Mouse (Mus musculus) lung, embryonic 15.5 days (tissue): ENCODE results near the gene Dupd1. TPM values are rescaled to one million over a fixed set of nuclear protein-coding genes. Genes with fewer than 3 reads are reported as not detected.

Experiments used
- ATAC-seq: fragments of 200-750 bp; cut with Nextera tagmentation; 2 replicates; pipeline ENCODE4 v1.8.0; 2017; ENCODE audit warnings: moderate number of reproducible peaks, borderline replicate concordance; ENCODE audit not compliant: low FRiP score, low TSS enrichment; ENCODE audit errors: extremely low read depth
- H3K27ac ChIP-seq: fragments of 300-500 bp; sonication (generic); 2 replicates; pipeline ENCODE4 v1.5.1; 2015; ENCODE audit warnings: moderate library complexity, mild to moderate bottlenecking, inconsistent platforms
- H3K27me3 ChIP-seq: fragments of 300-500 bp; sonication (generic); 2 replicates; pipeline ENCODE4 v1.6.1; 2015; ENCODE audit warnings: inconsistent platforms
- H3K36me3 ChIP-seq: fragments of 300-500 bp; sonication (generic); 2 replicates; pipeline ENCODE4 v1.6.1; 2015; ENCODE audit warnings: inconsistent platforms
- H3K4me1 ChIP-seq: fragments of 300-500 bp; sonication (generic); 2 replicates; pipeline ENCODE4 v1.6.1; 2015; ENCODE audit warnings: inconsistent platforms
- H3K4me2 ChIP-seq: fragments of 300-500 bp; sonication (generic); 2 replicates; pipeline ENCODE4 v1.6.1; 2015; ENCODE audit warnings: inconsistent platforms, mild to moderate bottlenecking, moderate library complexity
- H3K4me3 ChIP-seq: fragments of 300-500 bp; sonication (generic); 2 replicates; pipeline ENCODE4 v1.5.1; 2015; ENCODE audit warnings: mild to moderate bottlenecking, inconsistent platforms
- H3K9ac ChIP-seq: fragments of 300-500 bp; sonication (generic); 2 replicates; pipeline ENCODE4 v1.6.1; 2015; ENCODE audit warnings: inconsistent platforms
- H3K9me3 ChIP-seq: fragments of 300-500 bp; sonication (generic); 2 replicates; pipeline ENCODE4 v1.6.1; 2016; ENCODE audit warnings: inconsistent platforms
- WGBS: fragments of 180-500 bp; shearing (Covaris S2); methylation state at CpG from one replicate; pipeline ENCODE4 v1.1.7; 2015; 5-methylcytosine and 5-hydroxymethylcytosine counted together
- polyA plus RNA-seq: library from polyadenylated mRNA; unstranded; fragments of >200 nt; fragmentation: Nextera tagmentation; extraction: Ambion mirVana; gene quantifications from 2 replicates; pipeline ENCODE4 v1.2.1, GENCODE M21; 2015

Gene Dupd1
- polyA plus RNA-seq: not detected in 2 replicates

GRCm38 (mm10) chr14:21714486-21714885 lies at the start of gene Dupd1:
Gene Dupd1 (minus strand): TSS chr14:21714576.
- H3K4me1 ChIP-seq: peaks cover 8% of the 10 kb centered on the region
- H3K4me3 ChIP-seq: no peak within 1 kb of the TSS
- ATAC-seq: no peak
- WGBS: 62% methylated on average over 5 of the region's 5 CpGs
- H3K9me3 ChIP-seq: no peaks in the 10 kb centered on the region
- H3K27me3 ChIP-seq: peaks cover 4% of the 10 kb centered on the region; the same call in 1 of the 2 replicates
- no peak within 1 kb of the TSS for H3K27ac ChIP-seq
- no peaks in the 10 kb centered on the region for H3K36me3 ChIP-seq
- no peak within 1 kb of the TSS for H3K4me2 ChIP-seq
- no peak within 1 kb of the TSS for H3K9ac ChIP-seq

DNA sequence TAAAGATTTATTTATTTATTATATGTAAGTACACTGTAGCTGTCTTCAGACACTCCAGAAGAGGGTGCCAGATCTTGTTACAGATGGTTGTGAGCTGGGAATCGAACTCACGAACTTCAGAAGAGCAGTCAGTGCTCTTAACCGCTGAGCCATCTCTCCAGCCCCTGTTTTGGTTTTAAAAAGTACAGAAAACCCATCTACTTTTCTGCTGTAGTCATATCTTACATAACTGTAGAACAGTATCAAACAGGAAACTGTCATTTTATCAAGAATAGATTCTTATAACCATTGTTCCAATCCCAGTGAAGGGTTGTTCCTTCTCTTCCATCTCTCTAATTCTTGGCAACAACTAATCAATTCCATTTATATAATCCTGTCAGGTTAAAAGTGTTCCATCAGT lies 49.4 kb upstream of the Dupd1 start:
- no peak for ATAC-seq
- Histone ChIP-seq H3K9me3 (no peaks in the 10 kb centered on the region), H3K4me3 (no peak overlapping the region), H3K4me2 (no peak overlapping the region), H3K27me3 (no peaks in the 10 kb centered on the region), H3K27ac (no peak overlapping the region), H3K9ac (no peak overlapping the region), H3K36me3 (no peaks in the 10 kb centered on the region), H3K4me1 (0 out of 2 replicates have a peak, but pooled peaks cover 8% of the 10 kb centered on the region)
- WGBS: 88% methylated on average over 3 of the region's 3 CpGs

DNA sequence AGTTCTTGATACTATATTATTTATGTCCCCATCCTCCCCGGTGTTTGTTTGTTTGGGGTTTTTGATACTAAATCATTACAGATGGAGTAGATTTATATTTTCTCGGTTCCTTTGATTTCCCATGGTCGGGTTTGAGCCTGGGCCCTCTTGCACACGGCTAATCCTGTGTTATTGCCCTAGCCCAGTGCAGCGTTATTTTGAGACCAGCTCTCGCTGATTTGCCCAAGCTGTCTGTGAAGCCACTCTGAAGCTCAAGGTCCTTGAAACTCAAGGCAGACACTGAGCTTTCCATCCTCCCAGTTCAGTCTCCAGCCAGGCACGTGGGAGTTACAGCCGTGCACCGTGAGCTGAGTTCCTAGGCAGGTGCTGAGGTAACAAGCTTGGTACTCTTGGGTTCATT lies 47.2 kb upstream of the Dupd1 start:
- no peak for ATAC-seq
- no peak overlapping the region for H3K27ac ChIP-seq
- 0 out of 2 replicates have a peak, but pooled peaks cover 5% of the 10 kb centered on the region for H3K4me1 ChIP-seq
- H3K36me3 ChIP-seq: no peaks in the 10 kb centered on the region
- H3K27me3 ChIP-seq: no peaks in the 10 kb centered on the region
- no peaks in the 10 kb centered on the region for H3K9me3 ChIP-seq
- H3K9ac ChIP-seq: no peak overlapping the region
- WGBS: 85% methylated on average over 9 of the region's 9 CpGs
- H3K4me3 ChIP-seq: no peak overlapping the region
- no peak overlapping the region for H3K4me2 ChIP-seq

DNA sequence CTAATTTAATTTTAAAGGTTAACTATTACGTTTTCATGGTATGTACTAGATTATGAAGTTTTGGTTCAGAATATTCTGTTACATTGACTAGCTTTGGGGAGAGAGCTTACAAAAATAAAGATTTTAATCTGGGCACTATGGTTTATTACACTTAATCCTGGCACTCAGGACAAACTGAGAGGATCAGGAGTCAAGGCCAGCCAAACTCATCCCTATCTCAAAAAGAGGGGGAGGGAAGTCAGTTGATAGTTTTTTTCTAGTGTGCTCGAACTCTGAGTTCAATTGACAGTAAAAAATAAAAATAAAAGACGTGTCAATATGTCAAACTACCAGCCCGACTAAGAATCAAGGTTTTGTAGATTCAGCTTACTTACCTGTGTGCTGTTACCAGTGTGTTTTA lies 39.0 kb upstream of the Dupd1 start:
- Histone ChIP-seq H3K4me2 (no peak overlapping the region), H3K36me3 (no peaks in the 10 kb centered on the region), H3K27me3 (no peaks in the 10 kb centered on the region), H3K9ac (no peak overlapping the region), H3K4me3 (no peak overlapping the region), H3K4me1 (peaks cover 16% of the 10 kb centered on the region), H3K9me3 (no peaks in the 10 kb centered on the region), H3K27ac (no peak overlapping the region)
- 71% methylated on average over 4 of the region's 4 CpGs for WGBS
- ATAC-seq: no peak

- Histone ChIP-seq H3K9ac (no peak overlapping the region), H3K36me3 (no peaks in the 10 kb centered on the region)
- WGBS: 88% methylated on average over 3 of the region's 3 CpGs
Observed at GRCm38 (mm10) chr14:21752411-21752810, 38.0 kb upstream of the Dupd1 start.

GRCm38 (mm10) chr14:21750881-21751542 lies 36.6 kb upstream of the Dupd1 start, which contains the start of gene Dusp13:
Gene Dusp13 (minus strand): TSS chr14:21751181.
- under 1% methylated on average over 26 of the region's 26 CpGs for WGBS
- peak within 1 kb of the TSS; percentile 90 for H3K9ac ChIP-seq
- peak within 1 kb of the TSS; percentile 100 for H3K4me3 ChIP-seq
- ATAC-seq: peak; percentile 73
- H3K9me3 ChIP-seq: no peaks in the 10 kb centered on the region
- peak within 1 kb of the TSS; percentile 84 for H3K27ac ChIP-seq
- H3K4me1 ChIP-seq: peaks cover 22% of the 10 kb centered on the region
- peak within 1 kb of the TSS; percentile 87 for H3K4me2 ChIP-seq
- H3K36me3 ChIP-seq: no peaks in the 10 kb centered on the region
- H3K27me3 ChIP-seq: no peaks in the 10 kb centered on the region

More at GRCm38 (mm10) chr14:21752411-21752810, 38.0 kb upstream of the Dupd1 start:
- Histone ChIP-seq H3K27me3 (no peaks in the 10 kb centered on the region), H3K9me3 (no peaks in the 10 kb centered on the region), H3K27ac (no peak overlapping the region), H3K4me1 (peaks cover 16% of the 10 kb centered on the region), H3K4me3 (no peak overlapping the region), H3K4me2 (no peak overlapping the region; the same call in 1 of the 2 replicates)
- no peak for ATAC-seq

DNA sequence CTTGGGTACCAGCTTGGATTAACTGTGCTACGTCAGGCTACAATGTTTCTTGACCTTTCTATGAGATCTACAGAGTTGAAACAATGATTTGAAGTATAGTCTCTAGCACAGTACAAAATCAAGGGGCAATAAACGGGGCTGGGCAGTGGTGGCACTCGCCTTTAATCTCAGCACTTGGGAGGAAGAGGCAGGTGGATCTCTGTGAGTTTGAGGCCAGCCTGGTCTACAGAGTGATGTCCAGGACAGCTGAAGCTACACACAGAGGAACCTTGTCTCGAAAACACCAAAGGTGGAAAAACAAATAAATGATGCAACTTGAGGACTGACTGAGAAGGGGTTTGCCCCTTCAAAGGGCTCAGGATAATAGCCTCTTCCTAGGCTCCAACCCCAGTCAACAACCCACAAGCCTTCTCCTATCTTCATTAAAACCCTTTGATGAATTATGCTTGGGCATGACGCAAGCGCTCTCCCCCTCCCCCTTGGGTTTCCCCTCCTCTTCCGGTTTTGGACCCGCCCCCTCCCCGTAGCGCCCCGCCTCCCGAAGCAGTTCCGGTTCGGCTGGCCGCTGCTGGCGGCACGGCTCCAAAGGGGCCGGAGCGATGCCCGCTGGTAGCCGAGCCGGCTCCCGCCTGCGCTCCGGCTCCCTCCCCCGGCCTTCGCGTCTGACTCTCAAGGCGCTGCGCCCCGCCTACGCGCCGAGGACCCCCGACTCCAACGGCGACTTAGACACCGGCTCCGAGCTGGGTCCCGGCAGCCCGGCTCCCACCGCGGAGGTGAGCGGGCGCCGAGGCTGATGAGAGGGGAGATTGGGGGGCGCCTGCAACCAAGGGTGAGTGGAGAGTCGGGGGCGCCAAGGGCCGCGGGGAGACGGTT lies 35.9 kb upstream of the Dupd1 start, which contains the start of gene Samd8:
TSS of gene Samd8 (plus strand) at position 524 of the 873 bp plus-strand sequence.
- WGBS: 6% methylated on average over 49 of the region's 52 CpGs
- peak; percentile 90 for ATAC-seq

GRCm38 (mm10) chr14:21748142-21748870 lies 33.9 kb upstream of the Dupd1 start:
- H3K9me3 ChIP-seq: no peaks in the 10 kb centered on the region
- no peak overlapping the region for H3K27ac ChIP-seq
- ATAC-seq: no peak
- no peaks in the 10 kb centered on the region for H3K27me3 ChIP-seq
- no peaks in the 10 kb centered on the region for H3K36me3 ChIP-seq
- H3K9ac ChIP-seq: no peak overlapping the region
- no peak overlapping the region for H3K4me3 ChIP-seq
- H3K4me2 ChIP-seq: no peak overlapping the region
- 39% methylated on average over 15 of the region's 15 CpGs for WGBS
- peaks cover 19% of the 10 kb centered on the region for H3K4me1 ChIP-seq

More for the DNA sequence above, 35.9 kb upstream of the Dupd1 start, which contains the start of gene Samd8:
- H3K27ac ChIP-seq: peak within 1 kb of the TSS; percentile 84
- no peaks in the 10 kb centered on the region for H3K27me3 ChIP-seq
- no peaks in the 10 kb centered on the region for H3K36me3 ChIP-seq
- no peaks in the 10 kb centered on the region for H3K9me3 ChIP-seq
- H3K4me2 ChIP-seq: peak within 1 kb of the TSS; percentile 87
- peaks cover 22% of the 10 kb centered on the region for H3K4me1 ChIP-seq
- peak within 1 kb of the TSS; percentile 100 for H3K4me3 ChIP-seq
- peak within 1 kb of the TSS; percentile 90 for H3K9ac ChIP-seq

- no peaks in the 10 kb centered on the region for H3K36me3 ChIP-seq
- H3K9me3 ChIP-seq: no peaks in the 10 kb centered on the region
- H3K4me2 ChIP-seq: no peak overlapping the region
- peaks cover 19% of the 10 kb centered on the region for H3K4me1 ChIP-seq
- H3K27ac ChIP-seq: no peak overlapping the region
- H3K9ac ChIP-seq: no peak overlapping the region
- no peak overlapping the region for H3K4me3 ChIP-seq
- ATAC-seq: no peak
- H3K27me3 ChIP-seq: no peaks in the 10 kb centered on the region
- 70% methylated on average over 14 of the region's 14 CpGs for WGBS
Observed at GRCm38 (mm10) chr14:21747436-21748141, 33.2 kb upstream of the Dupd1 start.

GRCm38 (mm10) chr14:21746846-21747245 lies 32.5 kb upstream of the Dupd1 start:
- ATAC-seq: no peak
- Histone ChIP-seq H3K27ac (no peak overlapping the region), H3K36me3 (no peaks in the 10 kb centered on the region), H3K9me3 (no peaks in the 10 kb centered on the region), H3K9ac (no peak overlapping the region), H3K4me1 (peaks cover 14% of the 10 kb centered on the region), H3K4me2 (no peak overlapping the region), H3K27me3 (no peaks in the 10 kb centered on the region), H3K4me3 (no peak overlapping the region)
- WGBS: 37% methylated on average over 2 of the region's 2 CpGs

- Histone ChIP-seq H3K4me2 (no peak overlapping the region), H3K4me3 (no peak overlapping the region), H3K27me3 (no peaks in the 10 kb centered on the region), H3K27ac (no peak overlapping the region), H3K9ac (no peak overlapping the region), H3K36me3 (no peaks in the 10 kb centered on the region), H3K9me3 (no peaks in the 10 kb centered on the region), H3K4me1 (peaks cover 9% of the 10 kb centered on the region)
- ATAC-seq: no peak
- WGBS: 89% methylated on average over 8 of the region's 8 CpGs
Observed at GRCm38 (mm10) chr14:21746251-21746650, 31.9 kb upstream of the Dupd1 start.
